Mouse (Mus musculus): Measurements from ENCODE around the gene Mfsd4a.
A peak's percentile ranks its signal among the peaks of the same experiment; 100 is the strongest.

Gene Mfsd4a

DNA sequence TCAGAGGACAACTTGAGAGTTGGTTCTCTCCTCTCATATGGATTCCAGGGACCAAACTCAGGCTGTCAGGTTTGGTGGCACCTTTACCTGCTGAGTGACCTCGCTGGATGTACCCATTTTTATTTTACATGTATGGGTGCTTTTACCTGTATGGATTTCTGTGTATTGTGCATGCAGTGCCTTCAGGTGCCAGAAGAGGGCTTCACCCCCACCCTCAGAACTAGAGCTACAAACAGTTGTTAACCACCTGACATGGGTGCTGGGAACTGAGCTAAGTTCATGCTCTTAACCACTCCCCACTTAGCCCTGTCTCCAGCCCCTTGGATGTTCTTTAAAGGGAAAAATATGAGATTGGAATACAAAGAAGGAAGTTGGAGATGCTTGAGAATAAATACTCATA, 53.1 kb downstream of the Mfsd4a start:
- DNase-seq: no peak

DNA sequence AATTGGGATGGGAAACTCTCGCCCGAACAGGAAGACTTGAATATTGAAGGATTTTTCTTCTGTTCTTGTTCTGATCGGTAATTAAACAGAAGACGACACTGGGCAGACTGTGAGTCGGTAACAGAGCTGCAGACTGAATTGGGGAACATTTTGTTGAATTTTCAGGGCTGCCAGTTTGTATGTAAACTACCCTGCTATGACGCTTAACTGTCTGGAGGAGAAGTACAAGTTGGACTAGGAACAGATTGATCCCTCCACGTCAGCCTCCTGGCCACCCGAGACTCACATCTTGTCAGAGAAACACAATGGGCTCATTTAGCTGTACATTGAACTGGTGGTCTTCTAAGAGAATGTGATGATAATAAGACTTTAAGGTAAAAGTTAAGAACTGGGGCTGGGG, 55.0 kb downstream of the Mfsd4a start:
- DNase-seq: no peak

DNA sequence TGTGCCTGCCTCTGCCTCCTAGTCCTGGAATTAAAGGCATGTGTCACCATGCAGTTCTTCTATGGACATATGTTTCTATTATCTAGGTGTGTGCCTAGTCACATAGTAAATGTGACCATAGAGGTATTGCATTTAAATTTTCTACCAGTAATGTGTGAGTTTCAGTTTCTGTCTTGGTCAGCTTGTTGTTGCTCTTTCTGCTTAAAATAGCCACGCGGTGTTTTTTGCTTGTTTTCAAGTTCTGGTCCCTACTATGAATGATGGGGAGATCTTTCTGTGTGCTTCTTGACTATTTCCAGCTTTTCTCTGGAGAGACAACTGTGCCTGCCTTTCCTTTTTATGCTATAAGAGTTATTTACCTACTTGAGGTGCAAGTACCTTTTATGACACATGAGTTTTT, 56.1 kb downstream of the Mfsd4a start:
- DNase-seq: no peak

DNA sequence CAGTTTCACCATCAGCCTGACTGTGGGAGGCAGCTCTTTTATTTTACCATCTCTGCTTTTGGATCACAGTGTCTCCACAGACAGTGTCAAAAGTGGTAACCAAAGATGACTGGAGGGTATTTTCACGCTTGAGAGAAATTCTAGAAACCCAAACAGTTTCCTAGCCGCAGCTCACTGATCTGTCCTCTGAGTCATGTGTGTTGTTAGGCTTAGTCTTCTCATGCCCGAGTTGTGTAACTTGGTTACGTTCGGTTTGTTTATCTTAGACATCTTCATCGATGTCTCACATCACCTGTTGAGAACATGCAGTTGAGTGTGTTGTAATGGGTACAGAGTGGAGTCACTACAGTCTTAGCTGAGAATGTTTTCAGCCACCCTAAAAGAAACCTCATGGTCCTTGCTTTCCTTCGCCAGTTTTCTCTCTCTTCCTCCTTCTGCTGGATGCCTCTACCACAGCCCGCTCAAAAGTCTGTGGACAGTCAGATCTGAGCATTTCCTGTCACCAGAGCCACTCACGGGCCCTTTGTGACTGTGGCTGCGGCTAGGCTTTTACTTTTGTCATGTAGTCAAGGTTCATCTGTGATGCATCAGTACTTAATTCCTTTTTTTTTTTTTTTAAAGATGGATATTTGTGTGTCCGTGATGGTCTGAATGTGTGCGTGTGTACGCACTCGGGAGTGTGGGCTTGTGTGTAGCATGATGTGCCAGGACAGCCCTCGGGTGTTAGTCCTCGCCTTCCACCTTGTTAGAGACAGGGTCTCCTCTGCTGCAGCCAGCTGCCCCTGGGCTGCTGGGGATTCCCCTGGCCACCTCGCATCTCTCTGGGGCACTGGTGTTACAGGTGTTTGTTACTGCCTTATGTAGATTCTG, 57.0 kb downstream of the Mfsd4a start:
- DNase-seq: peak in 1 of 2 experiments; percentile 18

DNA sequence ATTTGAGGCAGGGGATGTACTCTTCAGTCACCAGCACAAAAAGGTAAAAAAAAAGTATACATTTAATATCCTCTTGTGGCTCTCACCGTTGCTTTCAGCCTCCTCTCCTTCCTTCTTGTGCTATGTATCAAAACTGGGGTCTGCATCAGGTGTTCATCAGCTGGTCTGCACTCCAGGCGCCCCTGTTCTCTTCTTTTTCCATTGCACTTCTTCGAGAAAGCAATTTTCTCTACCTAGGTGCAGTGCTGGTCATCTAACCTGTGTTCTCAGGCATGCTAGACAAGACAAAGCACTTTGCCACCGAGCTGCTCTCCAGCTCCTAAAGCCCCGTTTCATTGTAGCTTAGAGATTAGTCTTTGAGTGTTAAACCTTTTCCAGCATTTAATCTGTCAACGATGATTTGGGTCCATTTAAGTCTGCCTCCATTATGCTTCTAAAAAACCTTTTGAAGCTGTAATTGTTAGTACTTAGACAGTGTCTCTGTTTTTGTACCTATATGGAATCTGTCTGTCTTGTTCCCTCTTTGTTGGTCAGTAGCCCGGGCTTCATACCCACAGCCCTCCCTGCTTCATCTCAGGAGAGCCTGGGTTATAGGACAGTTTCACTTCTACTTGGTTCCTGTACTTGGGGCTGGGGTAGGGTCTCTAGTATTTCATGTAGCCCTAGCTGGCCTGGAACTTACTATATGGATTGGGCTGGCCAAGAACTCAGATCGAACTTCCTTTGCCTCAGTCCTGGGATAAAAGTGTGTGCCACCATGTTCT, 58.8 kb downstream of the Mfsd4a start:
- no peak for DNase-seq

DNA sequence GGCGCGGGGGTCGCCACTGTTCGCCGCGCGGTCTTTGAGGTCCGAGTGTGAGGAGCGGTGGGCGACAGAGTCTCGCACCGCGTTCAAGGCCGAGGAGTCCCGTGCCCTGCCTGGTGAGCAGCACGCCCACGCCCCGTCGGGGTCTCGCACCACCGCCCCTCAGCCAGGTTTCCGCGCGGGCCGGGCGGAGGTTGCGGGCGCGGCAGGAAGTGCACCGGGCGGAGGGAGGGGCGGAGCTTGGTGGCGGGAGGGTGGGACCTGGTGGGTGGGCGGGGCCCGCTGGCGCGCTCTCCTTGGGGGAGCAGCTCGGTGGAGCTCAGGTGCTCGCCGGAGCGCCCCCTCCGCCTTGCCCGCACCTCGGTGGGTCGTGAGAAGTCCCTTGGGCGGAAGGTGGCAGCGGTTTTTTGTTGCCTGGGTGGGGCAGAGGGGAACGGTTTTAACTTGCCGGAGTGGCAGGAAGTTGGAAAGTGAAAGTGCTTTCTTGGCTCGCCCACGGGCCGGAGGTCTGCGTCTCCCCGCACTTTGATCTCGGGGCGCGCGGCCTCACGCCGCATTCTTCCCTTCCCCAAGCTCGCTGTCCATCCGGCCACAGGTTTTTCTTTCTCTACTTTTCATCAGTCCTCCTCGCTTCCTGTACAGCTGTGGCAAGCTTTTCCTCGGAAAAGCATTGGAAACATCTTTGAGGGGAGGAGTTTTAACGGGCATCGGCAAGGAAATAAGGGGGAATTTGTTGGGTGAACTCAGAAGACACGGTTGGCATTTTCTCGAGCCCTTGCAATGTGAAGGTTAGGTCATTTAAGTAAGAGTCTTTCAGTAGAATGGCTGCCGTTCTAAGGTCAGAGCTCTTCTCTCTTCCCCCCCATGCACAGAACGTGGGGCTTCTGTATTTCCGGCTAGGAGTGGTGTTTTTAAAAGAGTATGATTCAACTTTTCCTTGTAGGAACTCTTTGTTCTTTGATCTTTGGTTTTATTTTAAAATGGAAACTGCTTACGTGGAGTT, 59.7 kb downstream of the Mfsd4a start:
- peak; percentile 87 to 95 for DNase-seq

DNA sequence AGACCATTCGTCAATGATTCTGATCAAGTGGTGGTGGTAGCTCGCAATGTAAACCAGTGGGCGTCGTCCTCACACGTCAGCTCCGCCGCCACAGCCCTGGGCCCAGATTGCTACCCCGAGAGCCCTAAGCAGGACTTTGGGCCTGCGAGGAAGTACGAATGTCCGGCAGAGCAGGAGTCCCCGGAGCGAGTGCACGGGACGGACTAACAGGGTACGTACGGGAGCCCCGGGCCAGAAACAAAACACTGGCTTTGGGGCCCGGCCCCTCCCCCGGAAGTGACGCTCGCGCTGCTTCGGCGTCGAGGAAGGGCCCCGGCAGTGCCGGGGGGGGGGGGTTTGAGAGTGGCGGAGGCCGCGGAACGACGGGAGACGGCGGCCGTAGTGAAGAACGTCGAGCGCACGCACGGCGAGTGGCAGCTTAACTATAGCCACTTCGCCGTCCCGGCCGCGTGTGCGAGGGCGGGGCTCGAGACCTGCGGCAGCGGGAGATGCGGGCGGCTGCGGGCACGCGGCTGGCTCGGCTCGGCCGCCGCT, 60.5 kb downstream of the Mfsd4a start, which contains the start of gene Elk4:
TSS of gene Elk4 (plus strand) at position 326 of the 534 bp plus-strand sequence.
- DNase-seq: peak; percentile 95 to 97

DNA sequence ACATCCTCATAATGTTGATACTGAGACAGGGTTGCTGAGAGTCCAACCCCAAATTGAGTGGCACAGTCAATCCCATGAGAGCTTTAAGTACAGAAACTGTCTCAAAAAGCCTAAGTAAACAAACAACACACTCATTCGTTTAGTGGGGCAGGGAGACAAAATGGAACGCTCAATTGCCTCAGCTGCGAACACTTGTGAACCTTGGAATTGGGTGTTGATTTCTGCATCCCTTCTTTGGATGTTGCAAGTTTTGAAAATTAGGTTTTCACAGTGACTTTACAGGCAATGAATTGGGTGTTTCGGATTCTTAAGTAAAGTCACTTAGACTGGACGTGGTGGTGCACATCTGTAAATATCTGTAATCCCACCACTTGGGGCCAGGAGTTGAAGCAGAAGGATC, 61.1 kb downstream of the Mfsd4a start:
- DNase-seq: no peak

DNA sequence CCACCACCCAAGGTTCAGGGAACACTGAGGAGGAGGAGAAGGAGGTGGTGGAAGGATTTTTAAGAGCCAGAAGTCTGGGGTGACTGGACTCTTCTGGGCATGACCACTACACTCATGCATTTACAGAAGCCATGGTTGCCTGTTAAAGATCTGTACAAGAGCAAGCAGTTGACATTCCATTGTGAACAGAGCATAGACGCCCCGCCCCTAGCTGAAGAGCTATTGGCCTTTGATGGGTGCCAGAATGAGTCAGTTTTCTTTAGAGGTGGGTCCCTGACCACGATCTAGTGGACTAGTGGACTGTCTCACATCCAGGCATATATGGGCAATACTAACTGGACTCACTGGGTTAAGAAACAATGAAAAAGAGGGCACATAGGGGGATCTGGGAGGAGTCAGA, 61.8 kb downstream of the Mfsd4a start:
- no peak for DNase-seq

DNA sequence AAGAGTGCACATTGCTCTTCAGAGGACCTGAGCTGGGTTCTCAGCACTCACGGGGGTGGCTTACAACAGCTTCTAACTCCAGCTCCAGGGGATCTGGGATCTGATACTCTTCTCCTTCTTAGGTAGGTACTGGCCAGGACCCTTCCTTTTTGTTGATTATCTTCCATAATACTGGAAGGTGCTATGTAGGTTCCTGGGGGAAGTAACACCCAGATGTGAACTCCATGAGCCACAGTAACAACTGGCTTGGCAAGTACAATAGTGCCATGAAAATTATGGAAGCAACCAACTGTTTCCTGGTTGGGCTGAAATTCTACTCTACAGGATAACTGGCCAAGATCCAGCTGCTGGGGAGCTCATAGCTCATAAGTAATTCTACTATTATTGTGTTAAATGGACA, 62.4 kb downstream of the Mfsd4a start:
- DNase-seq: no peak

DNA sequence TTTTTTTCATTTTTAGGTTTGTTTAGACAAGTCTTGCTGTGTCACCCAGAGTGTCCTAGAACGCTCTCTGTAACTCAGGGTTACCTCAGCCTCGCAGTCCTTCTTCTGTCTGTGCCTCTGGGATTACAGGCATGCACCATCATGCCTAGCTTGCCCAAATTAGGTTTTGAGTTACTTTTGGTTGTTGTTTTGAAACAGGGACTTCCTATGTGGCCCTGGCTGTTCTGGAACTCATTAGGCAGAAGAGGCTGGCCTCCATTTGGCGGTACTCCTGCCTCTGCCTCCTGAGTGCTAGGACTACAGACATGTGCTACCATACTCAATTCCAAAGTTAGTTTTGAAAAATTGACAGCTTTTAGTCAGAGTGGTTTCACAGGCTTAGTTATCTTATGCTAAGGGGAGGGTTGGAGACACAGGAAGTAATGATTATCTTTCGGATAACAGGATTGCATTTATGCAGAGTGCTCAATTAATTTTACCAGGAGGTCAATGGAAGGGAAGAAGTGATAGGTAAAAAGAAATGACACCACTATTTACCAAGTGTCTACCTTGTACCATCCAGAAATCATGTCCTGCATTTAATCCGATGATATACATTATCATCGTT, 63.2 kb downstream of the Mfsd4a start:
- DNase-seq: no peak

DNA sequence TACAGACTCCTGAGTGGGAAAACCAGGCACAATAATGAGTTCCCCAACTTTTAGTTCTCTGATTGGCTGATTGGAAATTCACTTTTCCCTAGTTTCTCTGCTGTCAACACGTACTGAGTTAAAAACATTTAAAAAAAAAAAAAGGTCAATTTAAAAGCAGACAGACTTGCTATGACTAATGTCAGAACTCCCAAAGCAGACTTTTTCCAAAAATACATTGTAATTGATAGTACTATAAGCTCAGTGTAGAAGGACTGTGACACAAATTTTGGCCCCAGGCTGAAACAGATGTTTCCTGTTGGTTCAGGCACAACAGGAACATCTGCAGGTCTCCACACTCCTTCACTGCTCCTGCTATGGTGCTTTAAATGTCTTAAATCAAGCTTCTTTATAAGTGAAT, 64.0 kb downstream of the Mfsd4a start:
- peak; percentile 31 to 70 for DNase-seq

DNA sequence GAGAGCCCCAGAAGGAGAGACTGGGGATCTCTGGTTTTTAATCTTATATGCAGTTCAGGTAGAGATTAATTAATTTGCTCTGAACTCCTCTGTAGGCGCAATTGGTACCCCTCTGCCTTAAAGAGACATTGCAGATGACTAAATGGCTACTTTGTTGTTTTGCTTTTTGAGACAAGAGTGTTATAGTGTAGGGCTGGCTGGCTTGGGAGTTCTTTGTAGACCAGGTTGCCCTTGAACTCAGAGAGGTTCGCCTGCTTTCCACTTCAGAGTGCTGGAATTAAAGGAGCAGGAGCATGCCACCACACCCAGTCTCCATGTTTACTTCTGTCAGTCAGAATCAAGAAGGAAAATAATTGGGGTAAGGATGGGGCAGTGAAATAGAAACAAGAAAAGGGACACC, 64.8 kb downstream of the Mfsd4a start:
- DNase-seq: no peak

DNA sequence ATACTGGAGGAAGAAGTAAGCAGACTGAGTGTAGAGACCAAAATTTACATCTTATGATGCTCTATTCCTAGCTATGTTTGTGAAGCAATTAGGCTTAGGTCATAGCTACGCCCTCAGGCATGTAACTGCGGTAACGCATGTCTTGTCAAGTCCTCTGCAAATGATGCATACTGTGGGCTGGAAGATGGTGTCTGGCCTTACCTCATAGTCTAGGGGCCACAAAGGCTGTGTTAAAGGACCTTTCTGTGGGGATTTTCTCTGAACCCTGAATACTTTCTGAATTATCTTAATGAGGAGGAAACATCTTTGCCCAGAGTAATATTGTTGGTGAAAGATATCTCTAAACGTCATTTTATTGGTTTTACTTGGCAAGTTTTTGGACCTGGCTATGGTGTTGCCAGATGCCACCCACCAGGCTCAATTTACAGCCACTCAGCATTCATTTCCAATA, 66.0 kb downstream of the Mfsd4a start:
- no peak for DNase-seq

DNA sequence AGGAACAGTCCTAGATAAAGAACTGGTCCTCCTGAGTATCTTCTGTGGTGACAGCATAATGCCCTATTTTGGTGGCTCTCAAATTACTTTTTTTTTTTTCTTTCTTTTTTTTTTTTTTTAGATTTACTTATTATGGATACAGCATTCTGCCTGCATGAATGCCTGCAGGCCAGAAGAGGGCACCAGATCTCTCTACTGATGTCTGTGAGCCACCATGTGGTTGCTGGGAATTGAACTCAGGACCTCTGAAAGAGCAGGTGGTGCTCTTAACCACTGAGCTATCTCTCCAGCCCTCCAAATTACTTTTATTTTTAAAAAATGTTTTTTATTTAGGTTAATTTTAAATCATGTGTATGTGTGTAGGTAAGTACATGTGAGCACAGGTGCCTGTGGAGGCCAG, 67.4 kb downstream of the Mfsd4a start:
- no peak for DNase-seq

DNA sequence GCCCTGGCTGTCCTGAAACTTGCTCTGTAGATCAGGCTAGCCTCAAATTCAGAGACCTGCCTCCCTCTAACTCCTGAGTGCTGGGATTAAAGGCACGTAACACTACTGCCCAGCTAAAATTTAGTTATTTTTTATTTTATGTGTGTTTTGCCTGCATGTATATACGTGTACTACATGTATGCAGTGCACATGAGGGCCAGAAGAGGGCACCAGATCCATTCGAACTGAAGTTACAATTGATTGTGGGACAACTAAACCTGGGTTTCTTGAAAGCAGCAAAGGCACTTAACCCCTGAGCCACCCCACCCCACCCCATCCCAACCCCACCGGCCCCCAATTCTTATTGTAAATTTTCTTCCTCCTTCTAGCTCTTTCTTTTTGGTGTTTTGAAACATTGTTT, 72.8 kb downstream of the Mfsd4a start:
- peak; percentile 61 to 90 for DNase-seq

DNA sequence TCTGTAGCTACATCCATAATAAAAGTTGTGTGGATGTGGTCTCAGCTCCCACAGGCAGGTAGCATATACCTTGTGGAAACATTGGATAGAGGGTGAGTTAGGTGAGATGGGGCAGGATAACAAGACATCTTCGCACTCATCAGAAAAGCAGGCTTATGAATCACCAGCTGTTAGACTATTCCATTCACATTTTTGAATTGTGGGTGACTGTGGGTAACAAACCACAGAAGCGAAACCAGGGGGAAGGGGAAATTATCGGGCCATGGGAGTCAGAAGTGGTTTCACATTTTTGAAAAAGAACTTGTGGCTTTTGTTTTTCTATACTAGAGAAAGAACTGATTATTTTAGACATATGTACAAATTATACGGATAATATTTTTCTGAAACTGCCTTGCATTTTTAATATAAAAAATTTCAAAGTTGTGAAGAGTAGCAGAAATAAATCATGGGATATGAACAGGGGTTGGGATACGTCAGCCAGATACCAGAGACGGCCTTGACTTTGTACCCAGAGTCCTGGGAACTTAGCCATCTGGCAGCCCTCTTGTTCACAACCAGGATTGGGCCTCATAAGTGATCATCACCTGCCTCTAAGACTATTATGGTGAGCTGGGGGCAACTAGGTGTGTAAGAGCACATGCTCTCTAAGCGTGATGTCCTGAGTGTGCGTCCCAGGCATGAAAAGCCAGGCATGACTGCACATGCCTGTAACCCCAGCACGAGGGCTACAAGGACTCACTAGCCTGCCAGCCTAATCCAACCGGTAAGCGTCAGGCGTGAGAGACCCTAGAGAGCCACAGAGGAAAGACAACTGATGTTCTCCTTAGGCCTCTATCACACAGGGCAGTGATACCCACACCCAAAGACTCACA, 74.5 kb downstream of the Mfsd4a start:
- DNase-seq: peak; percentile 69 to 79

DNA sequence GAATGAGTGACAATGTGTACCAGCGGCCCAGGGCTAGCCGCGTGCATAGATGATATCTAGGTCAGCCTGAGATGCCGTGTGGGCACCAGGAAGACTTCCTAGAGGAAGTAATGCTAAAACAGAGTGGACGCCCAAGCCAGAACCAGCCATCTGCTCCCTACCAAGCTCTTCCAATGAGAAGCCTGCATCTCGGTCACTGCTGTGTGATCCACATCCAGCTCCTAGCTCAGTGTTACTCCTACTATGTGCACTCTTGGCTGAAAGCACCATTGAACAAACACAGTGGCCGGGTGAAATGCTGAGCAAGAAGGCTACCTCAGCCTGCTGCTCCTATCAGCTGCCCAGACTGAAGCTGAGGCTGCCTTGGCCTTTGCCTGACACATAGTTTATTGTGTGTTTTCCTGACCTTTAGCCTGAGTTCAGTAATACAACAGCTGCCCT, 75.3 kb downstream of the Mfsd4a start:
- no peak for DNase-seq

DNA sequence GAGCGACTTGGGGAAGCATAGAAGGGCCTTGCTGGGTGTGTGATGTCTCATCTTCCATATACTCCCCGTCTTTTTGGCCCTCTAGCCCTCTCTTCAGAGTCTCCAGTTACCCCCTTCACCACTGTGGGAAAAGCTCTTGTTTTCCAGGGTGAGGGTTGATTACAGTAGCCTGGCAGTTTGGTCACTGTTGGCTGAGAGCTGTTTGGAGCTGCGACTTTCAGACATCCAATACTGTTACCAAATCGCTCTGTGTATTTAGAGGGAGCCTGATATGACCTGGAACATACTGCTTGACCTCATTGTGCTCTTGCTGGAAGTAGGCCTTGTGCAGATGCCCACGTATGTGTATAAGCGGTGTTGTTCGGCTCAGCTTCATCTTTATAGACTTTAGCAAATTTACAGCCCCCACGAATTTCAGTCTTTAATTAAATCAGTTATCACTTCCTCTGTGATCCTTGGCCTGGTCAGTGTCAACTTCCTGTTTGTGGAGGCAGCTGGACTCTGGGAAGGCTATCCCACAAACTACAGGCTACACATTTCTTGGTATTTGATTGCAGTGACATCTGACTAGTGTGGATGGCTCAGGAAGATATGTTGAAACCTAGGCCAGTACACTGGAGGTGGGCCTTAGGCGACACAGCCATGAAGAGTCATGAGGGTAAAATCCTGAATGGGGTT, 77.6 kb downstream of the Mfsd4a start:
- peak in 1 of 2 experiments; percentile 27 for DNase-seq

DNA sequence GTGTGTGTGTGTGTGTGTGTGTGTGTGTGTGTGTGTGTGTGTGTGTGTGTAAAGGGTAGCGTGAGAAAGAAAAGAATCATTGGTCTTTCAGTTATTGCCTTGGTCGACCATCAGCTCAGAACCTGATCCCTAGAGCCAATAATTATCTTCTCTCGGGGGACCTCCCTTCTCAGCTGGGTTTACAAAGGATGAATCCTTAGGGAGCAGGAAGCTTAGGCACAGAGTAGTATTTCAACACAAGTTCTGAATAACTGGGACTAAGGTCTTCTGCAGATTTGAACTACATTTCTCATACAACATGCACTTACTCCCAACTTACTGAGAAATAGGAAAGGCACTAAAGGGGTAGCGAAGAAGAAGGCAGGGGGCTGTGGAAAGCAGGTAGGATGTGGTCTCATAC, 78.4 kb downstream of the Mfsd4a start:
- DNase-seq: no peak
